Mouse (Mus musculus) monocyte, adult 2 months (primary cell): ENCODE results near the gene Gm5478.
"Not testable (repeated sequence)": the region's sequence is repeated elsewhere in the genome, so short reads cannot be mapped to it uniquely, and the experiment has no call there.

ENCODE experiments used
- DNase-seq, 2 experiments: peaks; one replicate each; pipeline ENCODE4 v3.0.0; 2022; ENCODE audit warnings: low spot score in 2 of 2, low read depth in 1 of 2

The Gm5478 gene

GRCm38 (mm10) chr15:101647280-101647679 is at the start of gene Gm5478:
Gm5478 (minus strand) TSS chr15:101647380.
- no peak for DNase-seq

GRCm38 (mm10) chr15:101694207-101694606 is 47.0 kb upstream of the Gm5478 start, which contains the start of gene Krt6a:
Krt6a (minus strand) TSS chr15:101694307.
- DNase-seq: no peak

- DNase-seq: not testable (repeated sequence)
Observed at GRCm38 (mm10) chr15:101690460-101690859, 43.3 kb upstream of the Gm5478 start.

- no peak for DNase-seq
Observed at GRCm38 (mm10) chr15:101688161-101688560, 41.0 kb upstream of the Gm5478 start.

- no peak for DNase-seq
Observed at GRCm38 (mm10) chr15:101680187-101680586, 33.0 kb upstream of the Gm5478 start, which contains the start of gene Krt6b. Krt6b (minus strand) TSS chr15:101680287.

GRCm38 (mm10) chr15:101675978-101676377 is 28.8 kb upstream of the Gm5478 start:
- no peak for DNase-seq

GRCm38 (mm10) chr15:101652736-101653265 is 5.6 kb upstream of the Gm5478 start:
- no peak for DNase-seq

GRCm38 (mm10) chr15:101627884-101628283 is 19.3 kb downstream of the Gm5478 start, which contains the start of gene Gm5414:
Gm5414 (minus strand) TSS chr15:101628188.
- DNase-seq: no peak

GRCm38 (mm10) chr15:101599123-101599522 is 48.1 kb downstream of the Gm5478 start:
- no peak for DNase-seq
